Mouse (Mus musculus) G1E-ER4 (cell line): ENCODE data around the gene Xbp1. TPM values are rescaled to one million over a fixed set of nuclear protein-coding genes. Genes with fewer than 3 reads are reported as not detected.

Source experiments
- GATA1 ChIP-seq: IDR thresholded peaks from one replicate; pipeline ENCODE4 v1.8.0; 2012; ENCODE audit warnings: low read length, inconsistent platforms
- polyA plus RNA-seq: library from polyadenylated mRNA; stranded (reverse); fragments of >175 nt; gene quantifications from 2 replicates; pipeline ENCODE4 v1.2.3, GENCODE M21; 2012

Gene Xbp1
- polyA plus RNA-seq, 1 experiment = 35.3 TPM

DNA sequence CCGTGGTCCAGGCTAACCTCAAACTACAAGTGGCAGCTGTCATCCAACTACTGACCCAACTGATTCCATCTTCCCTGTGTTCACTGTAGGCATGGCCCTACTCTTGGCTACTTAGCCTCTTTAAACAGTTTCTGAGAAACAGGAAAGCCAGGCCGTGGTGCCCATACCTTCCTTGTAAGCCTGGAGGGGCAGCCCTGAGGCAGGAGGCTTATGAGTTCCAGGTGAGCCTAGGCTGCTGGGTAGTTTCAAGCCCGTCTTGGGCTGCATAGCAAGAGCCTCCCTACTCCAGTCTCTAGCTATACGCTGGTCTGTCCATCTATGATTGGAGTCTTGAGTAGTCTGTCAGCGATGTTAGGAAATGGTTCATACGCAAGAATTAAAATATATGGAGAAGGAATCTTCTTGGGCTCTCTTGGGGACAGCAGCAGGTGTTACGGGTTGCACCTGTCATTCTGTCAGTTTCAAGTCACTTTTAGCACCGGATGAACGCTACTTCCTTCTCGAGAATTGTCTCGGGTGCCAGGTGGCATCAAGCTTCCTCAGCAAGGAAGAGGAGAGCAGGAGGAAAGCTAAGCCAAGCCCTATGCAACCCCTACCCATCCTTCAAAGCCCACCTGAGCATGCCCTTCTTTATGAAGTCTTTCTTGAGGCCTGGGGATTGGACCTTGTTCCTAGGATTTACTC is 20.4 kb upstream of the Xbp1 start:
- TF ChIP-seq GATA1 = no peak

DNA sequence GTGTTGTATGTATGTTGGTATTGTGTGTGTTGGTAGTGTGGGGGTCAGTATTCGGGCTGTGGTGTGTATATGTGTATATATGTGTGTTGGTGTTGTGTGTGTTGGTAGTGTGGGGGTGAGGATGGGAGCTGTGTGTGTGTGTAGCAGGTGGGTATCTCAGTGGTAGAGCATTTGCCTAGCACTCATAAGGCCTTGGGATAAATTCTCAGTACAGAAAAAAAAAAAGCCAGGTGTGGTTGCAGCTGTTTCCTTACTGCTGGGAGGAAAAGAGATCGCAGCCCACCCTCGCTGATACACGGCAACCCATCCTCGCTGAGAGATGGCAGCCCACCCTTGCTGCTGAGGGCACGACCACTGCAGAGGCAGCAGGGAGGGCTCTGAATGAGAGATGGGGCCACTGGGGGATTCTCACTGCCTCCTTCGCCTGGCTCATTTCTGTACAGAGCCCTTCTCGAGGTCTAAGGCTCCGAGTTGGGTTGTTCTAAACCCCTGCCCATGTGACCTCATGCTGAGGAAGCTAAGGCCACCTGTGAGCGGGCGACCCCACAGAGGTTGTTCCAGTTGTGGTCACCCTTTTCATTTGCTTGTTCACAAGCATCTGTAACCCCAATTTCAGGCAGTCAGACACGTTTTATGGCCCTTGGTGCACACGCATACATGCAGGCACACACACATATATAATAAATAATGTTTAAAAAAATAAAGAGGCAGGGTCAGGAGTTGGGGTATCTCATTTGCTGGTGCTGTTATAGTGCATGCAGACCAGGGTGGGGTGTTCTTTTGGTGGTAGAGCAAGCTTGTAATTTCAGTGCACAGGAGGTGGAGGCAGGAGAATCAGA is 19.3 kb upstream of the Xbp1 start:
- no peak for TF ChIP-seq GATA1

- TF ChIP-seq GATA1 = no peak
These were observed 18.0 kb upstream of the Xbp1 start for GRCm38 (mm10) chr11:5502351-5503051.

- no peak for TF ChIP-seq GATA1
These were observed 14.4 kb upstream of the Xbp1 start for GRCm38 (mm10) chr11:5505856-5506575.

- peak; percentile 89 for TF ChIP-seq GATA1
These were observed 11.0 kb upstream of the Xbp1 start for GRCm38 (mm10) chr11:5509215-5510098.

DNA sequence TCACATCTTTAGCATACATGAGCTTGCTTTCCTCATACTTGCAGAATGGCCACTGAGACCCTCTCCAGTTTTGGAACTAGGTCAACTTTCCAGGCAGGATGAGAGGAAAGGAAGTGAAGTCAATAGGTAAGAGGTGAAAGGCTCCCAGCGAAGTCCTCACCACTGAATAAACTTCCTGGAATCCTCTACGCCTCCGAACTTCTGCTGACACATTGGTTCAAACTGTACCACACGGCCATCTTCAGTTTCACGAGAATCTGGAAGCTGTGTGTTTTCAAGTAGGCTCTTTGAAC is 10.4 kb upstream of the Xbp1 start:
- TF ChIP-seq GATA1 = no peak

- no peak for TF ChIP-seq GATA1
These were observed 8.2 kb upstream of the Xbp1 start for GRCm38 (mm10) chr11:5512099-5512725.

DNA sequence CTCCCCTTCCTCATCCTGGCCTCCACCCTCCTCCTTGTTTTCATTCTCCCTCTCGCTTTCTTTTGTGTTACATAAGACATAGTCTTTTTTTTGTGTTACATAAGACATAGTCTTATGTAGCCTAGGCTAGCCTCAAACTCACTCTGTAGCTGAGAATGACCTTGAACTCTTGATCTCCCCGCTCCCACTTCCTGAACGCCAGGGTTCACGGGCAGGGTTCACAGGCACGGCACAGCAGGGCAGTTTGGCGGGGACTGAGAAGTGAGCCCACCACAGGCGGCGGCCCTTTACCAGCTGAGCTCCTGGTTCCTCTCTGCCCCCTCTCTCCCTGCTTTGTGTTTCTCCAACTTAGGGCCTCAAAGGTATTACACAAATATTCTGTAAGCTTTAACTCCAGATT is 7.5 kb upstream of the Xbp1 start:
- no peak for TF ChIP-seq GATA1

DNA sequence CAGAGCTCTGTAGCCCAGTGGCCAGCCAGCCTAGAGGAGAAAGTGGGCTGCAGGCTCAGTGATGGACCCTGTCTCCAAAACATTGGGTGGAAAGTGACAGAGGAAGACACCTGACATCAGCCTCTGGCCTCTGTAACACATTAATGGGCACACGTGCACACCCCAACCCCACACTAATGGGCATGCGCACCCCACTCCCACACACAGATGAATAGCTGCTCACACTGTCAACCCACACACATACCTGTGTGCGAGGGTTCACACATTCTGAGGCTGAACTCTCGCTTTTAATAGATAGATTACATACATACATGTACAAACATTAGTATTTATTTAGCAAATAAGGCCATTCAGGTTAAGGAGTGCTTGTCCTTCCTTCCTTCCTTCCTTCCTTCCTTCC is 6.4 kb upstream of the Xbp1 start:
- TF ChIP-seq GATA1 = no peak

DNA sequence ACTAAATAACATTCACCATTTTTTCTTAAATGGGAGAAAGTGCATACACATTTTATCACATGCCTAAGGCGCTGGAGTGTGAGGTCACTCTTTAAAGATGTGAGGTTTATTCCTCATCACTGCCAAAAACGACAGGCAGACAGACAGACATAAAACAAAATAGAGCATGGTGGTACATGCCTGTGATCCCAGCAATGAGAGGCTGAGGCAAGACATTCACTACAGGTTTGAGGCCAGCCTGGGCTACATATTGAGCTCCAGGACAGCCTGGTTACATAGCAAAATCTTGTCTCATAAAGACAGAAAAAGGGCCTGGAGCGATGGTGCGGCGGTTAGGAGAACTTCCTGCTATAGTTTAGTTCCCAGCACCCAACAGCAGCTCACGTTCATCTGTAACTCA is 5.3 kb upstream of the Xbp1 start:
- TF ChIP-seq GATA1 = no peak

- no peak for TF ChIP-seq GATA1
These were observed 4.8 kb upstream of the Xbp1 start for GRCm38 (mm10) chr11:5515655-5516054.

GRCm38 (mm10) chr11:5516151-5516550 is 4.3 kb upstream of the Xbp1 start:
- TF ChIP-seq GATA1 = no peak

DNA sequence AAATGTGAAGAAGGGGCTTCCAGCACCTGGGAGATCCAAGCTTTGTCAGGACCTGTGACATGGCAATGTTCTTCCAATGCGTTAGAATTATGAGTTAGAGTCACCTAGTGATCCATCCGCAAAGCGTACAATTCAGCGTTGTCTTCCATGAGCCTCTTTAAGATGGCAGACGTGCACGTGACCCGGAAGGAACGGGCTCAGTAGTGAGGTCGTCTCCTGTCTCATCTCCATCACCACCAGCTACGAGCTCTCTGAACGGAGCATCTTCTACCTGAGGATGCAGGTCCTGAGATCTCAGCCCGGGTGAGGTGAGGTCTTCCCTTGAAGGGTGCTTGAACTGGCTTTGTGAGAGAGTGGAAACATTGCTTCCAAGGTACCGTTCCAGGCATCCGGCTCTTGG is 3.8 kb upstream of the Xbp1 start:
- no peak for TF ChIP-seq GATA1

GRCm38 (mm10) chr11:5517346-5517745 is 3.1 kb upstream of the Xbp1 start:
- no peak for TF ChIP-seq GATA1
